Mouse (Mus musculus) embryonic facial prominence, embryonic 11.5 days (tissue): ENCODE data around the gene Prkar1a. TPM values are rescaled to one million over a fixed set of nuclear protein-coding genes. Genes with fewer than 3 reads are reported as not detected.

ENCODE experiments used
- ATAC-seq: fragments of 200-750 bp; cut with Nextera tagmentation; replicated peaks from 2 replicates; pipeline ENCODE4 v1.8.0; 2017; ENCODE audit warnings: low read depth; ENCODE audit not compliant: insufficient number of reproducible peaks, low FRiP score, low TSS enrichment
- DNase-seq: peaks from one replicate; pipeline ENCODE4 v3.0.0-alpha.2; 2015; ENCODE audit warnings: low spot score
- H3K27ac ChIP-seq: fragments of 300-500 bp; sonication (generic); replicated peaks from 2 replicates; pipeline ENCODE4 v1.5.1; 2014; ENCODE audit warnings: mild to moderate bottlenecking, low read depth, low read length, control low read depth
- H3K27me3 ChIP-seq: fragments of 300-500 bp; sonication (generic); 2 replicates; pipeline ENCODE4 v1.6.1; 2014; ENCODE audit warnings: mild to moderate bottlenecking, low read length, moderate library complexity, mixed read lengths; ENCODE audit not compliant: control insufficient read depth, insufficient read depth
- H3K36me3 ChIP-seq: fragments of 300-500 bp; sonication (generic); replicated peaks from 2 replicates; pipeline ENCODE4 v1.6.1; 2014; ENCODE audit warnings: low read depth, mild to moderate bottlenecking, low read length, moderate library complexity, mixed read lengths; ENCODE audit not compliant: control insufficient read depth, insufficient read depth
- H3K4me1 ChIP-seq: fragments of 300-500 bp; sonication (generic); 2 replicates; pipeline ENCODE4 v1.6.1; 2014; ENCODE audit warnings: low read length, mixed read lengths; ENCODE audit not compliant: control insufficient read depth, insufficient read depth
- H3K4me2 ChIP-seq: fragments of 300-500 bp; sonication (generic); 2 replicates; pipeline ENCODE4 v1.6.1; 2014; ENCODE audit warnings: low read depth, mild to moderate bottlenecking, control low read depth, low read length, moderate library complexity
- H3K4me3 ChIP-seq: fragments of 300-500 bp; sonication (generic); 2 replicates; pipeline ENCODE4 v1.5.1; 2014; ENCODE audit warnings: low read depth, low read length, control low read depth
- H3K9ac ChIP-seq: fragments of 300-500 bp; sonication (generic); replicated peaks from 2 replicates; pipeline ENCODE4 v1.6.1; 2014; ENCODE audit warnings: mild to moderate bottlenecking, control low read depth, low read length
- H3K9me3 ChIP-seq: fragments of 300-500 bp; sonication (generic); replicated peaks from 2 replicates; pipeline ENCODE4 v1.6.1; 2016; ENCODE audit warnings: mild to moderate bottlenecking, low read length, inconsistent platforms, mixed read lengths; ENCODE audit not compliant: control insufficient read depth
- WGBS: fragments of 180-500 bp; shearing (Covaris S2); extraction: QIAGEN DNeasy Blood & Tissue Kit; methylation state at CpG from one replicate; pipeline ENCODE4 v1.1.7; 2014; 5-methylcytosine and 5-hydroxymethylcytosine counted together
- polyA plus RNA-seq: library from polyadenylated mRNA; unstranded; fragments of >200 nt; fragmentation: Nextera tagmentation; extraction: Ambion mirVana; gene quantifications from 2 replicates; pipeline ENCODE4 v1.2.1, GENCODE M21; 2014

Gene Prkar1a
- polyA plus RNA-seq, 1 experiment from 2014 or later, result 456 TPM

DNA sequence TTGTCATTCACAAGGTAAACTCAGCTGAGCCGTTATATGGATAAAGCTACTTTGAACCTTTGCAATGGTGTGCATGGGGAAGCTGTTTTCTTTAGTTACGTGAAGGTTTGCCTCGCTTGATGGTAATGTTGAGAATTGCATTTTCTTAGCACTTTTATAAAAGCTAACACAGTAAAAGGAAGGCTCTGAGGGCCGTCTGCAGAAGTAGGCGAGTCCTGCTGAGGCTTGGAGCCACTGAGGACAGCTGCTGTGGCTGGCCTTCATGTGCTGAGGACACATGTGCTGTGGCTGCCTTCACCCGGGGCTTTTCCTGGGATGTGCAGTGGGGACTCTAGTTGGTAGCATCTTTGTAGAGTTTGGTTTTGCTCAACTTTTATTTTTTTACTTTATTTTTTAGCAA is 16.2 kb downstream of the Prkar1a start:
- Histone ChIP-seq H3K27ac (no peak overlapping the region), H3K36me3 (peaks cover 2% of the 10 kb centered on the region; the same call in 1 of the 2 replicates), H3K27me3 (no peaks in the 10 kb centered on the region), H3K4me3 (no peak overlapping the region), H3K4me1 (no peaks in the 10 kb centered on the region), H3K9me3 (no peaks in the 10 kb centered on the region), H3K4me2 (no peak overlapping the region), H3K9ac (no peak overlapping the region)
- DNase-seq, result no peak
- ATAC-seq, result no peak
- 84% methylated on average over 6 of the region's 6 CpGs for WGBS

DNA sequence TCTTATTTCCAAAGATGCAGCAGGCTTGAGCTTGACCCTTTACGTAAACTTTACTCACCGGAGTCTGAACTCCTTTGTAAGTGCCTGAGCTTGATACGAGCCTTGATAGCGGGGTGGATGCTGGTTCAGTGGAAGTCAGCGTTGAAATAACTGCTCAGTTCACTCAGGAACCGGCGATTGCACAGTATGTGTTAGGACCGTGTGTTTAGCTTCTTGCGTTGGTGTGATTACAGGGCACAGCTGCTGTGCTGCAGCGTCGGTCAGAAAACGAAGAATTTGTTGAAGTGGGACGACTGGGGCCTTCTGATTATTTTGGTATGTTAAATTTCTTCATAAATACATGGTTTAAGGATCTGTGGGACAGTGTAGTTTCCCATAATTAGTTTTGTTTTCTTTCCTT is 17.2 kb downstream of the Prkar1a start:
- Histone ChIP-seq H3K4me3 (no peak overlapping the region), H3K4me1 (no peaks in the 10 kb centered on the region), H3K36me3 (peaks cover 2% of the 10 kb centered on the region; the same call in 1 of the 2 replicates), H3K9me3 (no peaks in the 10 kb centered on the region), H3K27ac (no peak overlapping the region), H3K27me3 (no peaks in the 10 kb centered on the region), H3K9ac (no peak overlapping the region), H3K4me2 (no peak overlapping the region)
- no peak for DNase-seq
- no peak for ATAC-seq
- 94% methylated on average over 13 of the region's 13 CpGs for whole genome bisulfite sequencing

DNA sequence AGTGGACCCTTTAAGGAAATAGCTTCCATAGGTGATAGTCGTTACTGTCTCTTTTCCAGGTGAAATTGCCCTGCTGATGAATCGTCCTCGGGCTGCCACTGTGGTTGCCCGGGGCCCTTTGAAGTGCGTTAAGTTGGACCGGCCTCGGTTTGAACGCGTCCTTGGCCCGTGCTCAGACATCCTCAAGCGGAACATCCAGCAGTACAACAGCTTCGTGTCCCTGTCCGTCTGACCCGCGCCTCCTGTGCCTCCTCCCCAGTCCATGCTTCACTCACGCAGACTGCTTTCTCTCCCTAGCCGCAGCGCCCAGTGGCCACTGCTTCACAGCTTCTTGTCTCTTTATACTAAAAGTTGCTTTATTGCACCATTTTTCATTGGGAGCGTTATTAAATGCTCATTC is 18.2 kb downstream of the Prkar1a start:
- H3K36me3 ChIP-seq, result peaks cover 2% of the 10 kb centered on the region; the same call in 1 of the 2 replicates
- 90% methylated on average over 19 of the region's 19 CpGs for WGBS

GRCm38 (mm10) chr11:109668115-109668725 is 19.0 kb downstream of the Prkar1a start:
- H3K27ac ChIP-seq, result no peak overlapping the region
- H3K4me2 ChIP-seq, result no peak overlapping the region
- H3K4me1 ChIP-seq, result no peaks in the 10 kb centered on the region
- H3K4me3 ChIP-seq, result no peak overlapping the region
- H3K36me3 ChIP-seq, result peaks cover 2% of the 10 kb centered on the region; the same call in 1 of the 2 replicates
- 81% methylated on average over 8 of the region's 8 CpGs for WGBS
- DNase-seq (no peak), ATAC-seq (no peak)
- no peaks in the 10 kb centered on the region for H3K27me3 ChIP-seq
- H3K9ac ChIP-seq, result no peak overlapping the region
- H3K9me3 ChIP-seq, result no peaks in the 10 kb centered on the region

More for the DNA sequence above, 18.2 kb downstream of the Prkar1a start:
- Histone ChIP-seq H3K4me3 (no peak overlapping the region), H3K9ac (no peak overlapping the region), H3K27me3 (no peaks in the 10 kb centered on the region), H3K4me2 (no peak overlapping the region), H3K9me3 (no peaks in the 10 kb centered on the region), H3K27ac (no peak overlapping the region), H3K4me1 (no peaks in the 10 kb centered on the region)
- ATAC-seq, result no peak
- no peak for DNase-seq

GRCm38 (mm10) chr11:109669149-109669708 is 20.0 kb downstream of the Prkar1a start:
- Histone ChIP-seq H3K4me2 (no peak overlapping the region), H3K4me1 (no peaks in the 10 kb centered on the region), H3K9ac (no peak overlapping the region), H3K4me3 (no peak overlapping the region), H3K36me3 (peaks cover 2% of the 10 kb centered on the region; the same call in 1 of the 2 replicates), H3K9me3 (no peaks in the 10 kb centered on the region), H3K27me3 (no peaks in the 10 kb centered on the region), H3K27ac (no peak overlapping the region)
- WGBS, result 93% methylated on average over 8 of the region's 8 CpGs
- ATAC-seq (no peak), DNase-seq (no peak)

- 60% methylated on average over 14 of the region's 14 CpGs for WGBS
- Histone ChIP-seq H3K4me2 (no peak overlapping the region), H3K27ac (no peak overlapping the region), H3K4me3 (no peak overlapping the region), H3K4me1 (no peaks in the 10 kb centered on the region), H3K27me3 (no peaks in the 10 kb centered on the region), H3K36me3 (peaks cover 2% of the 10 kb centered on the region; the same call in 1 of the 2 replicates), H3K9me3 (no peaks in the 10 kb centered on the region), H3K9ac (no peak overlapping the region)
- DNase-seq (peak; percentile 87), ATAC-seq (0 out of 2 replicates have a peak, but pooled peaks have one; percentile 32)
Observed at GRCm38 (mm10) chr11:109670026-109670916, 21.1 kb downstream of the Prkar1a start.

DNA sequence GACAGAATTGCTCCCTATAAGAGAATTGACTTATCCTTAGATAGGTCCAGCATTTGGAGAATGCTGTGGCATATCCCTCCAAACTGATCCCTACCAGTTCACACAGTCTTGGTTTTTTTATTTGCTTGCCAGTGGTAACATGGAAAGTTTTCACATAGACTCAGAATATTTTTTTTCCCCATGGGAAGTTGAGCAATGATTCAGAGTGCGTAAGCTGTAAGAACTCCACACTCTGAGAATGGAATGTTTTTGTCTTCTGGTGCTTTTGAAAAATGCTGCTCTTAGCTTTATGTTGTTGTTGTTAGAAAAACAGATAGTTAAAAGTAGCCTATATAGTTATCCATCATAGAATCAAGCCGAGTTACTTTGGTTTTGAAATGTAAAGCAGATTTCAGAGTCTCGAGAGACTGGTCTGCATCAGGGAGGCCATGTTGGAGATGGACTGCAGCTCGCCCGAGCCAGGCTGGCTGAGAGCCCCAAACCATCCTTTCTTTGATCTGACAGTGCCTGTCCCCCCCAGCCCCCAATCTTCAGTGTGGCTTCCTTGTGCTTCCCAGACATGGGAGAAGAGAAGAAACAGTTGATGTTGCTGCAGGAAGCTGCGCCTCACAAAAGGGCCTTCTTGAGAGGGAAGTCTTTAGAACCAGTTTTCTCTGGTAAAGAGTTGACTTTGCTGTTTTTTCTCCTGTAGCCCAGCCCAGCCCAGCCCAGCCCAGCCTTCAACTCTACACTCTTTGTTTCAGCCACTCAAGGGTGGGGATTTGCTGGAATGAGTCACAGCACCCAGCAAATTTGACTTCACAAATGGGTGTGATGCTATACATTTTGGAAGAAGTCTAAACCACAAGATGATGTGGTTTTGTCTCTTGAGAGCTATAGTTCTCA is 22.2 kb downstream of the Prkar1a start:
- Histone ChIP-seq H3K4me2 (no peak overlapping the region), H3K27ac (no peak overlapping the region), H3K36me3 (no peaks in the 10 kb centered on the region; the same call in 1 of the 2 replicates), H3K27me3 (no peaks in the 10 kb centered on the region), H3K4me3 (no peak overlapping the region), H3K9ac (no peak overlapping the region), H3K9me3 (no peaks in the 10 kb centered on the region), H3K4me1 (no peaks in the 10 kb centered on the region)
- ATAC-seq, result no peak
- WGBS, result 69% methylated on average over 6 of the region's 6 CpGs
- DNase-seq, result no peak
